Mouse (Mus musculus): Measurements from ENCODE around the gene Aarsd1.

DNA sequence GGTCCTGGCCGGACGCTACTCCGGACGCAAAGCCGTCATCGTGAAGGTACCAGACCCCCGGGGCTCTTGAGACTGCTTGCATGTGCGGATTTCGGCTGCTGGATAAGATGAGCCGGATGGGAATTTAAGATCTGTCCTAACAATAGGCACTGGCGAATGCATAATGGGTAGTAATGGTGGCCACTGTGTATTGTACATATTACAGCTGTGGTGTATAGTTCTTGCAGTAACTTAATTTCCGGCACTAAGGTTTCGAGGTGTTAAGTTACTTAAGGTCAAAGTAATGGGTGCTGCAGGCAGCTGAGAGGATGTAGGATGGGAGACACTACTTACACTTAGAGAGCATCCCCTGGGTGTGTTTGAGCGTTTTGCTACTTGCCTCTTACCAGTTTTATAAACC, 25.3 kb upstream of the Aarsd1 start:
- no peak for TF ChIP-seq CTCF (IDR thresholded peaks at IDR 0.05; ENCODE audit: extremely low read depth, insufficient read length, insufficient replicate concordance, low read depth, low read length)
- TF ChIP-seq POLR2A (IDR thresholded peaks at IDR 0.05; ENCODE audit: low read depth, low read length), result no peak
